Mouse (Mus musculus): ENCODE data around the gene Scarf1.

Gene Scarf1

DNA sequence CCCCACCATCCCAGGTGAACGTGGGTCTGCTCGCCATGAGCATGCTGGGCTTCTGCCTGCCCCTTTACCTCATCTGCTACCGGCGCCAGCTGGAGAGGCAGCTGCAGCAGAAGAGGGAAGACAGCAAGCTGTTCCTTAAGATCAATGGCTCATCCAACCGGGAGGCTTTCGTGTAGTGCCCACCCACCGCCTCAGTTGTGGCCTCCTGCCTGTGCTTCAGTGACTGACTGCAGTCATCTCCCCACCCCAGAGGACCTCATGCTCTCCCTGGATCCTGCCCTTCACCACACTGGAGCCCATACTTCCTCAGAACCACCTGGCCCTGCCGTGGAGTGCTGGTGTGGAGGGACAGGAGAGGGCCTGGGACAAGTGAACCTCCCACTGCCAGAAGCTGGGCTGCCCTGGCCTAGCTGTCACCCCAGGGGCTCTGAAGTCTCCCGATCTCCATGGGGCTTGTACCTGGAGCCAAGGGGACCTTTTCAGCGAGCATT, 59.0 kb downstream of the Scarf1 start:
- H3K36me3 ChIP-seq (ENCODE audit: control insufficient read depth, insufficient read depth, low read length, poor library complexity, severe bottlenecking) = peaks cover 3% of the 10 kb centered on the region
- H3K27me3 ChIP-seq (ENCODE audit: control insufficient read depth, insufficient read depth, low read length, poor library complexity, severe bottlenecking) = no peaks in the 10 kb centered on the region
- no peak for DNase-seq (ENCODE audit: low read depth, low spot score)

DNA sequence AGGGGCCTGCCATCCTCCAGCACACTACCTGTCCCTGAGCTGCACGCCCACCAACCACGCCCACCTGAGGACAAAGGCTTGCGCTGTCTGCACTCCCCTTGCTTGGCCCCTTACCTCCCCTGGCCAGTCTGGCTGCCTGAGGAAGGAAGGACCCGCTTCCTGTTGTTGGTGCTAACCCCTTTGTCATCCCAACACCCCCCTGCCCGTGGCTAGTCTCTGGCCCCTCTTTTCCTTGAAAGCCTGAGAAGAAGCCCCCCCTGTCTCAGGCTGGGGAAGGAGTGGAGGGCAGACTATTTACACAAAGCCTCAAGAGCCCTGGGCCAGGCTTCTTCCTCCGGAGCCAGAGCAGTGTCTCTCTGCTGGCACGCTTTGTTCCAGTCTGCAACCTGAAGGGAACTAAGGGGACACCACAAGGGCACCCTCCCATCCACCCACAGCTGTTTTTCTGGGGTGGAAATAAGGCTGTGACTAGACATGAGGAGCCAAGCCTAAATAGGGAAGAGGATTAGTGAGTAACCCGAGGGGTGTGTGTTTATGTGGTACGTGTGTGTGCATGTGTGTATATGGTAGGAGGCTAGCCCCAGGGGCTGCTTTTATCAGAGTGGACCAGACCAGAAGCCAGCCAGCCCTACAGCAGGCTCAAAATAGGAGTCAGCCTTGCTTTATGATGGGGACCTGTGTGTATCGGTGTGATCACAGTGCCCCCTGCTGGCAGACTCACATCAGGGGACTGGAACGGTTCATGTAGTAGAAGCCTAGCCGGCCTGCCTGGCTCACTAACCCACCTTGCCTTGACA, 59.7 kb downstream of the Scarf1 start:
- peaks cover 3% of the 10 kb centered on the region for H3K36me3 ChIP-seq (ENCODE audit: control insufficient read depth, insufficient read depth, low read length, poor library complexity, severe bottlenecking)
- DNase-seq (ENCODE audit: low read depth, low spot score) = peak; percentile 96
- H3K27me3 ChIP-seq (ENCODE audit: control insufficient read depth, insufficient read depth, low read length, poor library complexity, severe bottlenecking) = no peaks in the 10 kb centered on the region

DNA sequence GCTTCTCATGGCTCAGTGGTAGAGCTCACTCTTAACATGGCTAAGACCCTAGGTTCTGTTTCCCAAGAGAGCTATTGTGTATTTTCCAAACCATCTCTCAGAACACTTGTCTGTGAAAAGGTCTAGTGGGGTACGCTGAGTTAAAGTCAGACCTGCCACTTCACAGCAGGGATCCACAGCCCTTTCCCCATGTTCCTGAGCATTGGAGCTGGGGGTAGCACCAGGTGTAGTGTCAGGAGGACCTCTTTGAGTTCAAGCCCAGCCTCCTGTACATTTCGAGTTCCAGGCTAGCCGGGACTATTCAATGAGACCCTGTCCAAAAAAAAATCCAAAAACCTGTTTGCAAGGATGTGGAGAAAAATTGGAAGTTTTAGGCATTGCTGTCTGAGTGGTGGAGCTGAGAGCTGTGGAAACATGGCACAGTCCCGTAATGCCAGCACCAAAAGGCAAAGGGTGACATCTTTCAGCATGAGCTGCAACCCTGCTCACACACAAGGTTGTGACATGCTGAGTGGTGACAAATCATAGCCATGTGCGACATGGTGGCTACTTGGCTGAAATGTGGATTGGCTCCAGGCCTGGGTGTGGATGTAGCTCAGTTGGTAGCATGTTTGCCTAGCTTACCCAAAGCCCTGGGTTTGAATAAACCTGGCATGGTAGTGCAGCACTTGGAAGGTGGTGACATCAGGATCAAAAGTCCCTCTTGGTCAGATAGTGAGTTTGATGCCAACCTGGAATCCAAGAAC, 61.2 kb downstream of the Scarf1 start:
- Histone ChIP-seq H3K27me3 (ENCODE audit: control insufficient read depth, insufficient read depth, low read length, poor library complexity, severe bottlenecking) (no peaks in the 10 kb centered on the region), H3K36me3 (ENCODE audit: control insufficient read depth, insufficient read depth, low read length, poor library complexity, severe bottlenecking) (no peaks in the 10 kb centered on the region; the same call in none of the 2 replicates)
- no peak for DNase-seq (ENCODE audit: low read depth, low spot score)

DNA sequence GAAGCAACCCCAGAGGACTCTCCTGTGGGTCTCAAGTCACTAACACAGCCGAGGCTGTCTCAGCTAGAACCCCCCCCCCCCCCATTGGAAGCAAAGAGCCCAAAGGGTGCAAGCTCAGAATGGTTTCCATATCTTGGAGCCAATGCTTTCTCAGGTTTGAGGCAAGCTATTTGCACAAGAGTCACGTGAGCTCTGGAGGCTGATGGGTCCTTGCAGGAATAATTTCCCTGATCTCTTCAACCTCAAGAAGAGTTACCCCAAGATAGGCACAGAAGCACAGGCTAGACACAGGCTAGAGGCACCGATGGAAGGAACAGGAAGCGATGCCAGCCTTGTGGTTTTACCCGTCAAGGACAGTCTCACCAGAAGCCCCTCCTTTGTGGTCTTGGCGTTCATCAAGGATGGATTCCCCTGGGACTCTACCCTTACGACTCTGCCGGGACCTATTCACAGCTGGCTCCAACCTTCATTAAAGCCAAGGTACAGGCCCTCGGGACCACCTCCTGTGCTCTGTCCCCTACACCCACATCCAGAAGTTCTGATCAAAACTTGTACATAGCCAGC, 62.3 kb downstream of the Scarf1 start:
- no peaks in the 10 kb centered on the region; the same call in 1 of the 2 replicates for H3K36me3 ChIP-seq (ENCODE audit: control insufficient read depth, insufficient read depth, low read length, poor library complexity, severe bottlenecking)
- H3K27me3 ChIP-seq (ENCODE audit: control insufficient read depth, insufficient read depth, low read length, poor library complexity, severe bottlenecking) = no peaks in the 10 kb centered on the region
- peak; percentile 79 for DNase-seq (ENCODE audit: low read depth, low spot score)
